Mouse (Mus musculus) urinary bladder, adult 2 months (tissue): ENCODE measurements at regions not wholly inside any gene's neighbourhood (a gene's known extent, or its start where the extent isn't known, plus 50 kb on each side); places are given as distances from the start of the nearest gene placed in this dataset.

ENCODE experiments used
- DNase-seq: peaks from one replicate; pipeline ENCODE4 v3.0.0; 2022; ENCODE audit warnings: low spot score

DNA sequence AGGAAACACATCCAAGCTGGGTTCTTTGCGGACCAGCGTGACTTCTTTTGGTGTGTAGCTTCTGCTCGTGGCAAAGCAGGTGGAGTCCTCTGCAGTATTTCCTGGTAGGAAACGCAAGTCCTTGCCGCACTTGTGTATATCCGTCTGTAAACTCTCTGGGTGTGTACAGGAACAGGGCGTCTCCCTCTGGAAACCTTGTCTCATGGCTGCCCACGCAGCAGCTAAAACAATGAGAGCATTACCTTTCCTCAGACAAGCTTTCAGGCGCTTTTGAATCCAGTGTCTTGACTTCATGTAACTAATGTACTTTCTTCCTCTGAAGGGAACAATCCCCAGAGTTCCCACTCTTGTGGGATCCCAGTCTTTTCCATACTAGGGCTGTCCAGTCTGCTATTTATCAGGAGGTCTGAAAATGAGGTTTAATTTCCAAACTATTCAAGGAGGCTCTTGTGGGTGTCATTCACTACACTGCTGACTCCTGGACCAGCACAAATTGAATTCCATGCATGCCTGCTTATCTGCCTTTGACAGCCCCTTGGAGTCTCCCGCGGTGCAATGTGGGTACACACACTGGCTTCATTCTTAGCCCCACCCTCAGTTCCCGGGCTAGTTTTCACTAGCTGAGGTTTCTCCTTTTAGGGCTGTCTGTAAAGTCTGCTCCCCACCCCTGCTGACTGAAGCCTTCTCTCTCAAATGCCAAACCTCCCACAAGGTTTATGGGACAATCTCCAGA lies 161.6 kb upstream of the Anxa10 start:
- peak; percentile 19 for DNase-seq

DNA sequence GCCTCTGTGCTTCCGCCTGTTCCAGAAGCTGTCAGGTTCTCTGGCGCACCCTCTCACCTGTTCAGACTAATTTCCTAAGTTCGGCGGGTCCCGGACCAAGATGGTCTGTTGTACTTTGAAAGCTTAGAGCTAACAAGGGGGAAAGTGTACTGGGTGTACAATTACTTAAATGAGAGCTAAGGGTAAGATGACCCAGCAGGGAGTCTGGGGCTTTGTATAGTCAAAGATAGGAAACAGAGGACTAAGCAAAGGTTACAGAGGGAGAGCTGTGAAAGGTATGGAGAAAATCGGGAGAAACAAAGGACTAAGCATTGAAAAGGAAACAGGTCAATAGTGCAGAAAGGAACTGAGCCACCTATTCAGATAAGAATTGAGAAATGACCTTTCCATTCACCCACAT lies 127.6 kb upstream of the Anxa10 start:
- no peak for DNase-seq
